Mouse (Mus musculus) testis, adult 2 months (tissue): ENCODE measurements at regions not wholly inside any gene's neighbourhood (a gene's known extent, or its start where the extent isn't known, plus 50 kb on each side); places are given as distances from the start of the nearest gene placed in this dataset.
"Not testable (repeated sequence)": the region's sequence is repeated elsewhere in the genome, so short reads cannot be mapped to it uniquely, and the experiment has no call there.

Experiments
- H3K27ac ChIP-seq: fragments of 200-500 bp; 2 replicates; pipeline ENCODE4 v1.5.1; 2012; ENCODE audit warnings: low read depth, low read length; ENCODE audit not compliant: control insufficient read depth, insufficient read depth
- H3K27me3 ChIP-seq: fragments of 200-500 bp; 2 replicates; pipeline ENCODE4 v1.6.1; 2012; ENCODE audit warnings: mild to moderate bottlenecking, low read length, moderate library complexity; ENCODE audit not compliant: control insufficient read depth, insufficient read depth
- H3K36me3 ChIP-seq: fragments of 200-500 bp; 2 replicates; pipeline ENCODE4 v1.6.1; 2012; ENCODE audit warnings: mild to moderate bottlenecking, low read length; ENCODE audit not compliant: control insufficient read depth, insufficient read depth
- H3K4me1 ChIP-seq: fragments of 200-500 bp; 2 replicates; pipeline ENCODE4 v1.6.1; 2012; ENCODE audit warnings: low read length; ENCODE audit not compliant: control insufficient read depth, insufficient read depth
- H3K4me3 ChIP-seq: fragments of 200-500 bp; 2 replicates; pipeline ENCODE4 v1.5.1; 2012; ENCODE audit warnings: low read depth, mild to moderate bottlenecking, low read length, moderate library complexity, mixed read lengths; ENCODE audit not compliant: control insufficient read depth
- CTCF ChIP-seq: fragments of 200-500 bp; IDR thresholded peaks from 2 replicates; pipeline ENCODE4 v1.5.1; 2012; ENCODE audit warnings: low read depth, mild to moderate bottlenecking, inconsistent platforms, low read length, moderate library complexity; ENCODE audit not compliant: control insufficient read depth, insufficient read depth, insufficient replicate concordance
- POLR2A ChIP-seq: fragments of 200-500 bp; IDR thresholded peaks from 2 replicates; pipeline ENCODE4 v1.6.1; 2012; ENCODE audit warnings: low read depth, mild to moderate bottlenecking, inconsistent platforms, low read length, moderate library complexity; ENCODE audit not compliant: control insufficient read depth

DNA sequence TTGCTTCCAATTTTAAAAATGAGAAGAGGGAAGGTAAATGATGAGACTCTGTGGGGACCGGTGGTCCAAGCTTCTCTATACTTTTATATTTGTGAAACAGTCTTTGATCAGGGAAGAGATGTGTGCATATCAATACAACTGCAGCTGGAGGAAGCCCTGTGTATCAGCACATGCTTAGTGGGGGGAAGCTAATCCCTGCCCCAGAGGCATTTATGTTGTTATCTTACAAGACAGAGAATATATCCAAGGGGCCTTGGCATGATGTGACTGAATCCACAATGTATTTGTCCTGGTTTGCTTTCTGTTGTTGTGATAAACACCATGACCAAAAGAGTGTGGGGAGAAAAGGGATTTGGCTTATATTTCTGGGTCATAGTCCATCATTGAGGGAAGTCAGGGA, 105.2 kb upstream of the C9orf72 start:
- Histone ChIP-seq H3K36me3 (no peaks in the 10 kb centered on the region), H3K4me3 (no peak overlapping the region), H3K27ac (no peak overlapping the region), H3K27me3 (no peaks in the 10 kb centered on the region), H3K4me1 (no peaks in the 10 kb centered on the region)
- TF ChIP-seq CTCF (no peak), POLR2A (no peak)

GRCm38 (mm10) chr4:35325300-35325699, 99.3 kb upstream of the C9orf72 start:
- H3K36me3 ChIP-seq, result no peaks in the 10 kb centered on the region
- H3K4me1 ChIP-seq, result no peaks in the 10 kb centered on the region
- no peak overlapping the region for H3K4me3 ChIP-seq
- no peak overlapping the region for H3K27ac ChIP-seq
- no peaks in the 10 kb centered on the region for H3K27me3 ChIP-seq
- TF ChIP-seq CTCF, result no peak
- no peak for TF ChIP-seq POLR2A

DNA sequence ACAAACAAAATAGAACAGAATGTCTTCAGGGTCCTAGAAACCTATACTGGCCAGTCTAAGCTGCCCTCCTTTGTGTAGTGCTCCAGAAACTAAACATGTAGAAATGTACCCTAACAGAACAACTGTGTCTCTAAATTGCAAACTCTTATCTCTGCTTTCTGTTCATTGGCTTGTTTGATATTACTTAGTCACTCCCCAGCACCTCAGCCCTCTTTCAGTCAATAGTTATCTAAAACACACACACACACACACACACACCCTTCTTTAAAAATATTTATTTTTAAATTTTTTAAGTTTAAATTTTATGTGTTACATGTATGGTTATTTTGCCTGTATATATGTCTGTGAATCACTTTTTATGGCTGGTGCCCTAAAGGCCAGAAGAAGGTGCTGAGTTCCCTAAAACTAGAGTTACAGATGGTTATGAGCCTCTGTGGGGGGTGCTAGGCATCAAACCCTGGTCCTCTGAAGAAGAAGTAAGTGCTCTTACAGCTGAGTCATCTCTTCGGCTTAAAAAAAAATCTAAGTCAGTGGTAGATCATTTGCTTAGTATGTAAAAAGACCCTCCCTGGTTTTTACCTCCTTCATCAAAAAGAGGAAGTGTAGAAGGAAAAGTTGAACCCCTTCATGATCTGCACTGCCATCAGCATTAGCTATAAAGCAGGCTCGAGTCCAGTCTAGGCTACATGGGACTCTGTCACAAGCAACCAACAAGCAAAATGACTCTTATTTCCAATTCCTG, 96.6 kb upstream of the C9orf72 start:
- H3K4me3 ChIP-seq, result no peak overlapping the region
- H3K27ac ChIP-seq, result no peak overlapping the region
- no peak for TF ChIP-seq POLR2A
- TF ChIP-seq CTCF, result no peak
- H3K36me3 ChIP-seq, result no peaks in the 10 kb centered on the region
- no peaks in the 10 kb centered on the region for H3K4me1 ChIP-seq
- no peaks in the 10 kb centered on the region for H3K27me3 ChIP-seq

- peak; percentile 42; the same call in 1 of the 2 replicates for TF ChIP-seq CTCF
- TF ChIP-seq POLR2A, result no peak
- Histone ChIP-seq H3K27ac (no peak overlapping the region), H3K4me3 (no peak overlapping the region), H3K27me3 (no peaks in the 10 kb centered on the region), H3K36me3 (no peaks in the 10 kb centered on the region), H3K4me1 (no peaks in the 10 kb centered on the region)
Observed at GRCm38 (mm10) chr4:35310396-35310977, 84.5 kb upstream of the C9orf72 start.

GRCm38 (mm10) chr4:35308221-35308620, 82.2 kb upstream of the C9orf72 start:
- no peaks in the 10 kb centered on the region for H3K36me3 ChIP-seq
- no peak; the same call in 1 of the 2 replicates for TF ChIP-seq CTCF
- no peak for TF ChIP-seq POLR2A
- H3K27ac ChIP-seq, result no peak overlapping the region
- H3K27me3 ChIP-seq, result no peaks in the 10 kb centered on the region
- H3K4me1 ChIP-seq, result no peaks in the 10 kb centered on the region
- H3K4me3 ChIP-seq, result no peak overlapping the region

GRCm38 (mm10) chr4:35305210-35305609, 79.2 kb upstream of the C9orf72 start:
- no peak for TF ChIP-seq CTCF
- no peak for TF ChIP-seq POLR2A
- Histone ChIP-seq H3K27me3 (no peaks in the 10 kb centered on the region), H3K36me3 (no peaks in the 10 kb centered on the region), H3K4me1 (no peaks in the 10 kb centered on the region), H3K27ac (no peak overlapping the region), H3K4me3 (no peak overlapping the region)

- H3K27me3 ChIP-seq, result no peaks in the 10 kb centered on the region
- peaks cover 4% of the 10 kb centered on the region; the same call in 1 of the 2 replicates for H3K4me1 ChIP-seq
- no peaks in the 10 kb centered on the region for H3K36me3 ChIP-seq
- no peak for TF ChIP-seq CTCF
- TF ChIP-seq POLR2A, result no peak
- H3K27ac ChIP-seq, result no peak overlapping the region
- no peak overlapping the region for H3K4me3 ChIP-seq
Observed at GRCm38 (mm10) chr4:35300848-35301247, 74.9 kb upstream of the C9orf72 start.

GRCm38 (mm10) chr4:35300374-35300773, 74.4 kb upstream of the C9orf72 start:
- H3K27ac ChIP-seq, H3K4me1 ChIP-seq, H3K36me3 ChIP-seq, H3K4me3 ChIP-seq, H3K27me3 ChIP-seq: not testable (repeated sequence)
